Mouse (Mus musculus): Measurements from ENCODE around the gene Gale.

Gale gene

GRCm38 (mm10) chr4:135945706-135946105 is 17.8 kb upstream of the Gale start:
- no peak for DNase-seq

- peak; percentile 98 for DNase-seq
Observed at GRCm38 (mm10) chr4:135946278-135946658, 17.3 kb upstream of the Gale start, which contains the start of gene Hmgcl. Gene Hmgcl, plus strand, starts transcription at chr4:135946448.

DNA sequence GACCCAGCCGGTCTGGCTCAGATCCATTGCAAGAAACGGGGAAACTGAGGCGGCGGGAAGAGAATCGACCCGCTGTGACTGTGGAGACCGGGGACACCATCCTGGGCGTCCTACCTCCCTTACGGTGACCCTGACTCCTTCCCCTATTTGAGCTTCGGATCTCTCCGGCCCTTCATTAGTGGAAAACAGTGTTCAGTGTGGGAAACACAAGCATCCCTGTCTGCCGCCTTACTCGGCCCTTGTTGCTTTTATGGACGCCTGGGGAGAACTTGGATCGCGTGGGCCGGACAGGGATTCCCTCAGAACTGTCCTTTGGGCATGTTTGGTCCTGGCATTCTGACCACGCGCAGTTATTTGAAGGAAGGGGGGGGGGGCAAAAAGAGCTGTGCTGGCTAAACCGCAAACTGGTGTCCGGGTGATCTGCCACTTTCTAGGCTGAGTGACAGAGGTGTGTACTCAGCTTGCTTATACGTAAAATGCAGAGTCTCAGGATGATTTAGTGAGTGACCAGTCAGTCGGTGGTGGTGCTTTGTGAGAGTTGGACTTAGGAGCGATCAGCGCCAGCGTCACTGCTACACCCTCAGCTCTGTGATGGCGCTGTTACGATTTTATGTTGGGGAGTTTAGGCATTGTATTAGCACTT is 16.7 kb upstream of the Gale start:
- no peak for DNase-seq

DNA sequence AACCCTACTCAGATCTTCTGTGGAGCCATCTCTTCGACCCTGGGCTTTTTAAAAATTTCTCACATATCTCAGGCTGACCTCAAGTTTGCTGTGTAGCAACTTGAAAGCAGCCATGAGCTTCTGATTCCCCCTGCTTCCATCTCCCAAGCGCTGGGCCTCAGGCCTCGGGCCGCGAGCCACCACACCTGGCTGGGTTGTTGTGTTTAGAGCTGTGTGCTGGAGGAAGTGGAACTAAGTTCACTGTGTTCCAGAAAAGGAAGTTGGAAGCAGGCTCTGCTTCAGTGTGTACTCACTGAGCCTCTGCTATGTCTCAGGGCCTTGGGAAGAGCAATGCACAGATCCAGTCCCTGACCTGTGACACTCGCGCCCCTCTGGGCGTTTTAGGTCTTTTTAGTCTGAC is 15.4 kb upstream of the Gale start:
- DNase-seq = no peak

GRCm38 (mm10) chr4:135949475-135949874 is 14.1 kb upstream of the Gale start:
- DNase-seq = no peak

- DNase-seq = no peak
Observed at GRCm38 (mm10) chr4:135949911-135950310, 13.6 kb upstream of the Gale start.

DNA sequence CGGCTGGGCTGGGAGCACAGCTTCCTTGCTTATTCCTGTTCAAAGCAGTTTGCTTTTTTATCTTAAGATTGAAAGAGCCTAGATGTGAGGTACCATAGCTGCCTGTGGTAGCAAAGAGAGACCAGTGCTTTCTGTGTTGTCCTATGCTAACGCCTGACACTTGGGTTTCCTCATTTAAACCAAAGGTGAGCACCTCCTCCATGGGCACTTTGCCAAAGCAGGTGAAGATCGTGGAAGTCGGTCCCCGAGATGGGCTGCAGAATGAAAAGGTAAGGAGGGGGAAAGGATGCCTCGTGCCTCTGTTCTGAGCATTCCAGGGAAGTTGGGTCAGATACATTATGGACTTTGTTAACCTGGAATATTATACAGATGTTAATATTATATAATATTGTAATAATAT is 13.2 kb upstream of the Gale start:
- DNase-seq = no peak

DNA sequence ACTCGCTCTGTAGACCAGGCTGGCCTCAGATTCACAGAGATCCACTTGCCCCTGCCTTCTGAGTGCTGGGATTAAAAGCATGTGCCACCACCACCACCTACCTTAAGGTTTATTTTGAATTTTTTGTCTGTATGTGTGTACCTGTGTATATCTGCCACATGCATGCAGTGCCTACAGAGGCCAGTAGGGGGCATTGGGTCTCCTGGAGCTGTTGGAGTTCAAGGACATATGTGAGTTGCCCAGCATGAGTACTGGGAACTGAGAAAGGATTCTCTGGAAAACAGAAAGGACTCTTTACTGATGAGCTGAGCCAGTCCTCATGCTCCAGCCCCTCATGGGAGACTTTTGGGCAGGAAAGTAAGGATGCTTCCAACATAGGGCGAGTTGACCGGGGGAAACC is 12.0 kb upstream of the Gale start:
- peak; percentile 53 for DNase-seq

- DNase-seq = no peak
Observed at GRCm38 (mm10) chr4:135953179-135953578, 10.3 kb upstream of the Gale start.

- peak; percentile 88 for DNase-seq
Observed at GRCm38 (mm10) chr4:135954241-135954640, 9.3 kb upstream of the Gale start.

GRCm38 (mm10) chr4:135955886-135956285 is 7.6 kb upstream of the Gale start:
- no peak for DNase-seq

GRCm38 (mm10) chr4:135958354-135958753 is 5.2 kb upstream of the Gale start:
- no peak for DNase-seq

GRCm38 (mm10) chr4:135960717-135961116 is 2.8 kb upstream of the Gale start:
- peak; percentile 92 for DNase-seq

DNA sequence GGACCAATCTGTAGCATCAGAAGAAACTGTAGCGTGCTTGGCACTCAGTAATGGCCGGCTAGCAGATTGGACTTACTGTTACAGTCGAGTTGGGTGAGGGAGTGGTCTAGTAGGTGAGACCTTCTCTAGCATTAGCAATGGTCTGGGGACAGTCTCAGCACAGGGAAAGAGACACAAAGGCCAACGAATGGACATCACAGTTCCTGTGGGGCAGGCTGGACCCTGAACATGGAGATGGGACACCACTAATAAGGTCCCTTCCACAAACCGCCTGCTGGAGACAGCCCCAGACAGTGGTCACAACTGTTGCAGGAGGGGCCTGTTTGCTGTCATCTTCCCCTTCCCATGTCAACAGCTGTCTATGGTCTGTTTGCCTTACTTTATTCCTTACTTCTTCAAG is 1.8 kb upstream of the Gale start:
- no peak for DNase-seq

- DNase-seq = no peak
Observed at GRCm38 (mm10) chr4:135962198-135962597, 1.3 kb upstream of the Gale start.

- DNase-seq = no peak
Observed at GRCm38 (mm10) chr4:135962946-135963345, 581 bp upstream of the Gale start.

- DNase-seq = peak; percentile 53
Observed at GRCm38 (mm10) chr4:135964426-135964825, 899 bp downstream of the Gale start.

- DNase-seq = no peak
Observed at GRCm38 (mm10) chr4:135965113-135965512, 1.6 kb downstream of the Gale start.

- DNase-seq = no peak
Observed at GRCm38 (mm10) chr4:135966283-135966682, 2.8 kb downstream of the Gale start.

DNA sequence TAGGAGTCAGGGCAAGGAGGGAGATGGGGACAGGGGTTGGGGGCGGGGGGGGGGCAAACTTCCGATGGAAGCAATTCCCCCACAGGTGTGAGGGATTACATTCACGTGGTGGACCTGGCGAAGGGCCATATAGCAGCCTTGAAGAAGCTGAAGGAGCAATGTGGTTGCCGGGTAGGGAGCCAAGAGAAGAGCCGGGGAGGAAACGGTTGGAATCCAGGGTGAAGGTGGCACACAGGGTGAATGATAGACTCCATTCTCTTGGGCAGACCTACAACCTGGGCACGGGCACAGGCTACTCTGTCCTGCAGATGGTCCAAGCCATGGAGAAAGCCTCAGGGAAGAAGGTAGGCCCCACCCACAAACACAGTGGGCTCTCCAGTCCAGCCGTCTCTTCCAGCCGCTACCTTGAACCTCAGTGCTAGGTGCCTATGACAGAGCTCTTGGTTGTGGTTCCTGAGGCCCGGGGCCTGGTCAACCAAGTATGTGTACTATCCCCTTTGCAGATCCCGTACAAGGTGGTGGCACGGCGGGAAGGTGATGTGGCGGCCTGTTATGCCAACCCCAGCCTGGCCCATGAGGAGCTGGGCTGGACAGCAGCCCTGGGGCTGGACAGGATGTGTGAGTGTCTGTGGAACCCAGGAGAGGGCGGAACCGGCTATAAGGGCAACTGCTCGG is 3.7 kb downstream of the Gale start:
- no peak for DNase-seq

DNA sequence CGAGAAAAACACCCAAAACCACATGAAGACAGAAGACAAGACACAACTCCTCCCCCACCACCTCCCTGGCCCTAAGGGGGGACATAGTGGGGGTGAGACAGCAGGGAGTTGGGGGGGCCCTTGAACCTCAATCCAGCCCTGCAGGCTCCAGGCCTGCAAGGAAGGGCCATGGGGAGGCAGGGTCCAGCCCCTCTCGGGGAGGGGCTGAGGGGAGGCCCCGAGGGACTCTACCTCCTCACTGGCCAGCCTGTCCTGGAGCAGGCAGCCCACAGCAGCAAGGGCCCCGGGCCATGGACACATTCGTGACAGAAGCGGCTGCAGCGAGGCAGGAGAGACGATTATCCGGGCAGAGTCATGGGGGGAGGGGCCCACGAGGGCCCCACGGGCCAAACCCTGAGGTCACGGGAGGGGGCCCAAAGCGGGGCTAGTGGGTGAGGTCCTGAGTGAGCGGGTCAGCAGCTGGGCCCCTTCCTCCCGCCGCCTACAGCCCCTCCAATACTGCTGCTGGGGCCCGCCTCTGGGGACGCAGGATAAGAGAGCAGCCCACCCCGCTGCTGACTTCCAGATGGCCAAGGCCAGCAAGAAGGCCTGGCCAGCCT is 4.8 kb downstream of the Gale start:
- no peak for DNase-seq

DNA sequence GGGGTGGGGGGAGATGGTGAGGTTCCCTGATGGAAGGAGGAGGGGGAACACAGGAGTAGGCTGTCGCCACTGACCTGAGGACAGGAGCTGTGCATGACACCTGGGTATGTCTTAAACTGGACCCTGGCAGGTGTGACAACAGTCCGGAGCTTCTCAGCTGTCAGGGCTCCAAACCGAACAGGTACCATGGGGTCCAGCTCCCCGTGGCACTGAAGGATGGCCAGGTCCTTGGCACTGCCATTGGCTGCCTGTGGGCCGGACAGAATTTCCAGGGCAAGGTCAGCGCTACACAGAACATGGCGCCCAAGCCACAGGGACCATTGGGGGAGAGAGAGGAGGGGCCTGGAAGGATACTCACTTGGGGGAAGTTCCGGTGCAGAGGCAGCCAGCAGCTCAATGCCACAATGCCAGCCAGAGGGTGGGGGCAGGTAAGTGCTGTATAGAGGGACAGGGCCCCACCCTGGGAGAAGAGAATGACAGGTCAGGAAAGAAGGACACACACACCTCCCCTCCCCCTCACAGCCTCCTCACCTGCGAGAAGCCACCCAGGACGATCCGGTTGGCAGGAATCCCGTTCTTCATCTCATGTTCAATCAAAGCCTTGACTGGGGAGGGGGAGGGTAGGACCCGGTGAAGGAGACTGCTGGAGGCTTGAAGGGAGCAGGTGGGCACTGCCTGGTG is 5.7 kb downstream of the Gale start:
- no peak for DNase-seq

GRCm38 (mm10) chr4:135970585-135970984 is 7.1 kb downstream of the Gale start:
- no peak for DNase-seq

All from thymus, postnatal 4 days (tissue).